Mouse (Mus musculus) stomach, embryonic 15.5 days (tissue): ENCODE measurements around the gene Tbc1d12. TPM values are rescaled to one million over a fixed set of nuclear protein-coding genes. Genes with fewer than 3 reads are reported as not detected.

ENCODE experiments used
- ATAC-seq: fragments of 200-750 bp; cut with Nextera tagmentation; 2 replicates; pipeline ENCODE4 v1.8.0; 2017; ENCODE audit warnings: low read depth, moderate number of reproducible peaks, moderate TSS enrichment; ENCODE audit not compliant: insufficient read depth, low FRiP score
- H3K27ac ChIP-seq: fragments of 300-500 bp; sonication (generic); 2 replicates; pipeline ENCODE4 v1.5.1; 2015; ENCODE audit warnings: mild to moderate bottlenecking, inconsistent platforms
- H3K27me3 ChIP-seq: fragments of 300-500 bp; sonication (generic); replicated peaks from 2 replicates; pipeline ENCODE4 v1.6.1; 2015; ENCODE audit warnings: inconsistent platforms
- H3K36me3 ChIP-seq: fragments of 300-500 bp; sonication (generic); 2 replicates; pipeline ENCODE4 v1.6.1; 2015; ENCODE audit warnings: inconsistent platforms
- H3K4me1 ChIP-seq: fragments of 300-500 bp; sonication (generic); 2 replicates; pipeline ENCODE4 v1.6.1; 2015; ENCODE audit warnings: inconsistent platforms
- H3K4me2 ChIP-seq: fragments of 300-500 bp; sonication (generic); 2 replicates; pipeline ENCODE4 v1.6.1; 2015; ENCODE audit warnings: mild to moderate bottlenecking, inconsistent platforms
- H3K4me3 ChIP-seq: fragments of 300-500 bp; sonication (generic); replicated peaks from 2 replicates; pipeline ENCODE4 v1.5.1; 2015; ENCODE audit warnings: inconsistent platforms
- H3K9ac ChIP-seq: fragments of 300-500 bp; sonication (generic); 2 replicates; pipeline ENCODE4 v1.6.1; 2015; ENCODE audit warnings: inconsistent platforms
- H3K9me3 ChIP-seq: fragments of 300-500 bp; sonication (generic); 2 replicates; pipeline ENCODE4 v1.6.1; 2016; ENCODE audit warnings: inconsistent platforms
- WGBS: fragments of 180-500 bp; shearing (Covaris S2); methylation state at CpG from one replicate; pipeline ENCODE4 v1.1.7; 2015; 5-methylcytosine and 5-hydroxymethylcytosine counted together
- polyA plus RNA-seq: library from polyadenylated mRNA; unstranded; fragments of >200 nt; fragmentation: Nextera tagmentation; extraction: Ambion mirVana; gene quantifications from 2 replicates; pipeline ENCODE4 v1.2.1, GENCODE M21; 2015

The Tbc1d12 gene
- polyA plus RNA-seq = 2.4 and 2.6 TPM in 2 replicates

- peak within 1 kb of the TSS; percentile 81 for H3K4me3 ChIP-seq
- H3K4me1 ChIP-seq = no peaks in the 10 kb centered on the region
- peak within 1 kb of the TSS; percentile 73 for H3K4me2 ChIP-seq
- H3K27ac ChIP-seq = peak within 1 kb of the TSS; percentile 86
- H3K36me3 ChIP-seq = no peaks in the 10 kb centered on the region
- H3K9me3 ChIP-seq = no peaks in the 10 kb centered on the region
- H3K9ac ChIP-seq = peak within 1 kb of the TSS; percentile 66
- WGBS = under 1% methylated on average over 85 of the region's 101 CpGs
- no peaks in the 10 kb centered on the region for H3K27me3 ChIP-seq
- ATAC-seq = peak; percentile 96
These were observed at the start of gene Tbc1d12 for GRCm38 (mm10) chr19:38836438-38837170. Tbc1d12 (plus strand) TSS chr19:38836579.

- Histone ChIP-seq H3K9me3 (no peaks in the 10 kb centered on the region), H3K27ac (no peak overlapping the region), H3K27me3 (no peaks in the 10 kb centered on the region), H3K4me2 (no peak overlapping the region), H3K4me3 (no peak overlapping the region), H3K9ac (no peak overlapping the region), H3K36me3 (peaks cover 16% of the 10 kb centered on the region; the same call in 1 of the 2 replicates), H3K4me1 (no peaks in the 10 kb centered on the region)
- 86% methylated on average over 6 of the region's 6 CpGs for WGBS
- no peak for ATAC-seq
These were observed 48.6 kb upstream of the Tbc1d12 start for GRCm38 (mm10) chr19:38787756-38788155.

GRCm38 (mm10) chr19:38793563-38794045, 42.8 kb upstream of the Tbc1d12 start:
- WGBS = 90% methylated on average over 7 of the region's 7 CpGs
- Histone ChIP-seq H3K4me3 (no peak overlapping the region), H3K36me3 (peaks cover 34% of the 10 kb centered on the region; the same call in 1 of the 2 replicates), H3K9me3 (no peaks in the 10 kb centered on the region), H3K4me2 (no peak overlapping the region), H3K4me1 (no peaks in the 10 kb centered on the region), H3K27ac (no peak overlapping the region), H3K27me3 (no peaks in the 10 kb centered on the region), H3K9ac (no peak overlapping the region)
- no peak for ATAC-seq

- ATAC-seq = no peak
- H3K4me1 ChIP-seq = no peaks in the 10 kb centered on the region
- WGBS = 76% methylated on average over 5 of the region's 5 CpGs
- no peak overlapping the region for H3K4me2 ChIP-seq
- H3K9me3 ChIP-seq = no peaks in the 10 kb centered on the region
- no peak overlapping the region for H3K9ac ChIP-seq
- peaks cover 30% of the 10 kb centered on the region; the same call in 1 of the 2 replicates for H3K36me3 ChIP-seq
- H3K4me3 ChIP-seq = no peak overlapping the region
- no peak overlapping the region for H3K27ac ChIP-seq
- no peaks in the 10 kb centered on the region for H3K27me3 ChIP-seq
These were observed 39.8 kb upstream of the Tbc1d12 start for GRCm38 (mm10) chr19:38796546-38796945.

GRCm38 (mm10) chr19:38798291-38798690, 38.1 kb upstream of the Tbc1d12 start:
- Histone ChIP-seq H3K9ac (no peak overlapping the region), H3K27me3 (no peaks in the 10 kb centered on the region), H3K4me3 (no peak overlapping the region), H3K36me3 (peaks cover 28% of the 10 kb centered on the region), H3K27ac (no peak overlapping the region), H3K4me1 (no peaks in the 10 kb centered on the region), H3K4me2 (no peak overlapping the region), H3K9me3 (no peaks in the 10 kb centered on the region)
- no peak for ATAC-seq
- 87% methylated on average over 1 of the region's 1 CpGs for WGBS

GRCm38 (mm10) chr19:38798801-38799200, 37.6 kb upstream of the Tbc1d12 start:
- H3K36me3 ChIP-seq = peaks cover 26% of the 10 kb centered on the region
- ATAC-seq = no peak
- H3K27me3 ChIP-seq = no peaks in the 10 kb centered on the region
- H3K27ac ChIP-seq = no peak overlapping the region
- no peak overlapping the region for H3K9ac ChIP-seq
- no peak overlapping the region for H3K4me2 ChIP-seq
- no peaks in the 10 kb centered on the region for H3K9me3 ChIP-seq
- WGBS = 83% methylated on average over 6 of the region's 6 CpGs
- no peak overlapping the region for H3K4me3 ChIP-seq
- H3K4me1 ChIP-seq = no peaks in the 10 kb centered on the region

GRCm38 (mm10) chr19:38818191-38818590, 18.2 kb upstream of the Tbc1d12 start:
- H3K9ac ChIP-seq = peak overlapping the region; percentile 57
- peaks cover 22% of the 10 kb centered on the region; the same call in 1 of the 2 replicates for H3K36me3 ChIP-seq
- H3K27ac ChIP-seq = no peak overlapping the region
- peak overlapping the region; percentile 78 for H3K4me3 ChIP-seq
- ATAC-seq = no peak
- no peaks in the 10 kb centered on the region for H3K9me3 ChIP-seq
- H3K27me3 ChIP-seq = no peaks in the 10 kb centered on the region
- 31% methylated on average over 8 of the region's 8 CpGs for WGBS
- H3K4me1 ChIP-seq = no peaks in the 10 kb centered on the region; the same call in 1 of the 2 replicates
- peak overlapping the region; percentile 66 for H3K4me2 ChIP-seq

- no peaks in the 10 kb centered on the region; the same call in 1 of the 2 replicates for H3K4me1 ChIP-seq
- H3K9me3 ChIP-seq = no peaks in the 10 kb centered on the region
- H3K36me3 ChIP-seq = peaks cover 20% of the 10 kb centered on the region; the same call in 1 of the 2 replicates
- peak within 1 kb of the TSS; percentile 57 for H3K9ac ChIP-seq
- under 1% methylated on average over 38 of the region's 38 CpGs for WGBS
- peak within 1 kb of the TSS; percentile 78 for H3K4me3 ChIP-seq
- no peak within 1 kb of the TSS for H3K27ac ChIP-seq
- H3K27me3 ChIP-seq = no peaks in the 10 kb centered on the region
- peak within 1 kb of the TSS; percentile 66 for H3K4me2 ChIP-seq
- ATAC-seq = peak; percentile 90
These were observed 17.5 kb upstream of the Tbc1d12 start, which contains the start of gene Noc3l for GRCm38 (mm10) chr19:38818766-38819426. Noc3l (minus strand) TSS chr19:38819237.

GRCm38 (mm10) chr19:38819427-38819802, 17.0 kb upstream of the Tbc1d12 start:
- Histone ChIP-seq H3K4me3 (peak overlapping the region; percentile 78), H3K27ac (no peak overlapping the region), H3K9me3 (no peaks in the 10 kb centered on the region), H3K4me1 (no peaks in the 10 kb centered on the region; the same call in 1 of the 2 replicates), H3K27me3 (no peaks in the 10 kb centered on the region), H3K4me2 (peak overlapping the region; percentile 66), H3K9ac (peak overlapping the region; percentile 57), H3K36me3 (peaks cover 16% of the 10 kb centered on the region; the same call in 1 of the 2 replicates)
- peak; percentile 41; the same call in 1 of the 2 replicates for ATAC-seq
- 13% methylated on average over 16 of the region's 16 CpGs for WGBS

GRCm38 (mm10) chr19:38820186-38820804, 16.1 kb upstream of the Tbc1d12 start:
- no peak overlapping the region for H3K4me3 ChIP-seq
- H3K4me2 ChIP-seq = no peak overlapping the region
- H3K9me3 ChIP-seq = no peaks in the 10 kb centered on the region
- WGBS = 77% methylated on average over 4 of the region's 4 CpGs
- H3K9ac ChIP-seq = no peak overlapping the region
- H3K4me1 ChIP-seq = no peaks in the 10 kb centered on the region; the same call in 1 of the 2 replicates
- no peaks in the 10 kb centered on the region for H3K27me3 ChIP-seq
- peaks cover 8% of the 10 kb centered on the region; the same call in 1 of the 2 replicates for H3K36me3 ChIP-seq
- no peak overlapping the region for H3K27ac ChIP-seq
- peak; percentile 72; the same call in 1 of the 2 replicates for ATAC-seq

GRCm38 (mm10) chr19:38833224-38833623, 3.2 kb upstream of the Tbc1d12 start:
- H3K4me2 ChIP-seq = no peak overlapping the region
- no peak overlapping the region for H3K27ac ChIP-seq
- H3K4me1 ChIP-seq = no peaks in the 10 kb centered on the region
- H3K36me3 ChIP-seq = no peaks in the 10 kb centered on the region
- H3K9me3 ChIP-seq = no peaks in the 10 kb centered on the region
- no peak for ATAC-seq
- H3K27me3 ChIP-seq = no peaks in the 10 kb centered on the region
- H3K4me3 ChIP-seq = no peak overlapping the region
- H3K9ac ChIP-seq = no peak overlapping the region
- WGBS = 31% methylated on average over 1 of the region's 1 CpGs
